Mouse (Mus musculus) monocyte, adult 5-6 weeks (primary cell): ENCODE measurements around the gene Tbc1d15. TPM values are rescaled to one million over a fixed set of nuclear protein-coding genes. Genes with fewer than 3 reads are reported as not detected.
"Not testable (repeated sequence)": the region's sequence is repeated elsewhere in the genome, so short reads cannot be mapped to it uniquely, and the experiment has no call there.

Experiments used
- ATAC-seq: fragments of 153-309, 156-312 bp; replicated peaks from 2 replicates; pipeline ENCODE4 v1.8.0; 2017; ENCODE audit warnings: mild to moderate bottlenecking; ENCODE audit not compliant: low TSS enrichment, insufficient number of reproducible peaks, severe bottlenecking, poor library complexity, low FRiP score
- total RNA-seq: library from RNA; stranded (forward); fragments of 200-1000, 200-491, 200-594 nt; gene quantifications from 3 replicates; pipeline ENCODE4 v1.2.3, GENCODE M21; 2017

Gene Tbc1d15
- total RNA-seq, 1 experiment from 2014 or later = 73.7 TPM

GRCm38 (mm10) chr10:115250235-115251087, 806 bp downstream of the Tbc1d15 start:
- ATAC-seq = peak; percentile 58

GRCm38 (mm10) chr10:115248041-115248440, 3.2 kb downstream of the Tbc1d15 start:
- no peak for ATAC-seq

GRCm38 (mm10) chr10:115245488-115245887, 5.8 kb downstream of the Tbc1d15 start:
- no peak for ATAC-seq

- ATAC-seq = no peak
Measured at GRCm38 (mm10) chr10:115241082-115241595, 10.1 kb downstream of the Tbc1d15 start.

GRCm38 (mm10) chr10:115237931-115238330, 13.3 kb downstream of the Tbc1d15 start:
- no peak for ATAC-seq

- no peak for ATAC-seq
Measured at GRCm38 (mm10) chr10:115236733-115237132, 14.5 kb downstream of the Tbc1d15 start.

GRCm38 (mm10) chr10:115235501-115235900, 15.8 kb downstream of the Tbc1d15 start:
- ATAC-seq = no peak

- ATAC-seq = no peak
Measured at GRCm38 (mm10) chr10:115233798-115234197, 17.5 kb downstream of the Tbc1d15 start.

GRCm38 (mm10) chr10:115232513-115232912, 18.8 kb downstream of the Tbc1d15 start:
- no peak for ATAC-seq

- no peak for ATAC-seq
Measured at GRCm38 (mm10) chr10:115229023-115229422, 22.2 kb downstream of the Tbc1d15 start.

GRCm38 (mm10) chr10:115226586-115226985, 24.7 kb downstream of the Tbc1d15 start:
- ATAC-seq = no peak

GRCm38 (mm10) chr10:115223845-115224244, 27.4 kb downstream of the Tbc1d15 start:
- ATAC-seq = no peak

GRCm38 (mm10) chr10:115212916-115213580, 38.2 kb downstream of the Tbc1d15 start:
- no peak for ATAC-seq

GRCm38 (mm10) chr10:115205825-115206224, 45.4 kb downstream of the Tbc1d15 start:
- no peak for ATAC-seq

- ATAC-seq = no peak
Measured at GRCm38 (mm10) chr10:115205284-115205683, 46.0 kb downstream of the Tbc1d15 start.

- ATAC-seq = no peak
Measured at GRCm38 (mm10) chr10:115191214-115191613, 60.1 kb downstream of the Tbc1d15 start.

- no peak for ATAC-seq
Measured at GRCm38 (mm10) chr10:115187390-115187789, 63.9 kb downstream of the Tbc1d15 start.

GRCm38 (mm10) chr10:115184697-115185096, 66.6 kb downstream of the Tbc1d15 start, which contains the start of gene Tph2:
Gene Tph2, minus strand, starts transcription at chr10:115185022.
- peak; percentile 93 for ATAC-seq

- no peak for ATAC-seq
Measured at GRCm38 (mm10) chr10:115181034-115181433, 70.2 kb downstream of the Tbc1d15 start.

GRCm38 (mm10) chr10:115178019-115178418, 73.2 kb downstream of the Tbc1d15 start:
- not testable (repeated sequence) for ATAC-seq
